Mouse (Mus musculus) ZHBTc4 (cell line): ENCODE results near the gene Exd1.
"Not testable (repeated sequence)": the region's sequence is repeated elsewhere in the genome, so short reads cannot be mapped to it uniquely, and the experiment has no call there.

Source experiments
- DNase-seq: peaks from one replicate; pipeline ENCODE4 v3.0.0-alpha.2; 2011; ENCODE audit warnings: low read depth, low spot score

Gene Exd1

GRCm38 (mm10) chr2:119542106-119542505 lies 5.3 kb downstream of the Exd1 start:
- DNase-seq: peak; percentile 48

GRCm38 (mm10) chr2:119538802-119539201 lies 8.6 kb downstream of the Exd1 start:
- no peak for DNase-seq

GRCm38 (mm10) chr2:119525422-119525821 lies 22.0 kb downstream of the Exd1 start:
- DNase-seq: no peak

- no peak for DNase-seq
Measured at GRCm38 (mm10) chr2:119523836-119524235, 23.6 kb downstream of the Exd1 start.

- no peak for DNase-seq
Measured at GRCm38 (mm10) chr2:119520550-119520949, 26.9 kb downstream of the Exd1 start.

- DNase-seq: no peak
Measured at GRCm38 (mm10) chr2:119516811-119517210, 30.6 kb downstream of the Exd1 start.

GRCm38 (mm10) chr2:119514026-119514522 lies 33.4 kb downstream of the Exd1 start:
- no peak for DNase-seq

- DNase-seq: peak; percentile 78
Measured at GRCm38 (mm10) chr2:119512292-119512691, 35.1 kb downstream of the Exd1 start.

GRCm38 (mm10) chr2:119510856-119511255 lies 36.6 kb downstream of the Exd1 start:
- DNase-seq: no peak

GRCm38 (mm10) chr2:119508518-119508917 lies 38.9 kb downstream of the Exd1 start:
- not testable (repeated sequence) for DNase-seq

- DNase-seq: peak; percentile 78
Measured at GRCm38 (mm10) chr2:119507108-119507507, 40.3 kb downstream of the Exd1 start.

- DNase-seq: no peak
Measured at GRCm38 (mm10) chr2:119500965-119501652, 46.3 kb downstream of the Exd1 start.

- DNase-seq: no peak
Measured at GRCm38 (mm10) chr2:119498859-119499258, 48.6 kb downstream of the Exd1 start.

GRCm38 (mm10) chr2:119496082-119496481 lies 51.3 kb downstream of the Exd1 start:
- DNase-seq: no peak

GRCm38 (mm10) chr2:119491953-119492352 lies 55.5 kb downstream of the Exd1 start:
- no peak for DNase-seq

GRCm38 (mm10) chr2:119486488-119486887 lies 60.9 kb downstream of the Exd1 start:
- peak; percentile 97 for DNase-seq

- DNase-seq: no peak
Measured at GRCm38 (mm10) chr2:119482307-119482706, 65.1 kb downstream of the Exd1 start.

- DNase-seq: no peak
Measured at GRCm38 (mm10) chr2:119478397-119478749, 69.1 kb downstream of the Exd1 start.

GRCm38 (mm10) chr2:119477571-119478396 lies 69.6 kb downstream of the Exd1 start, which contains the start of gene Ino80:
Gene Ino80 (minus strand): TSS chr2:119477687.
- peak; percentile 99 for DNase-seq

GRCm38 (mm10) chr2:119476621-119477391 lies 70.6 kb downstream of the Exd1 start:
- DNase-seq: peak; percentile 85

- DNase-seq: no peak
Measured at GRCm38 (mm10) chr2:119476166-119476565, 71.3 kb downstream of the Exd1 start.
